Mouse (Mus musculus) sigmoid colon, adult 10 weeks (tissue): ENCODE measurements around the gene Hsf5. TPM values are rescaled to one million over a fixed set of nuclear protein-coding genes. Genes with fewer than 3 reads are reported as not detected.

Experiments used
- polyA plus RNA-seq: library from polyadenylated mRNA; stranded (reverse); fragments of 350-450 nt; fragmentation: Illumina TruSeq; extraction: RNeasy Lipid Tissue Mini Kit (QIAGEN cat#74804); gene quantifications from one replicate; pipeline ENCODE4 v1.2.3, GENCODE M21; 2014; ENCODE audit warnings: low read depth, low replicate concordance

Hsf5 gene
- 0.25 TPM for polyA plus RNA-seq

GRCm38 (mm10) chr11:87616790-87617474, at the start of gene Hsf5:
TSS of gene Hsf5 (plus strand) at chr11:87617164.

GRCm38 (mm10) chr11:87568255-87568953, 48.6 kb upstream of the Hsf5 start, which contains the start of gene Sept4:
TSS of gene Sept4 (plus strand) at chr11:87568903.

GRCm38 (mm10) chr11:87591526-87592353, 25.2 kb upstream of the Hsf5 start, which contains the start of gene Mtmr4:
TSS of gene Mtmr4 (plus strand) at chr11:87592162.

GRCm38 (mm10) chr11:87662407-87662806, 45.4 kb downstream of the Hsf5 start, which contains the start of gene Rnf43:
TSS of gene Rnf43 (plus strand) at chr11:87662722.

Other genes with a start within 250 kb of the Hsf5 start
- gene Rad51c, start 212.2 kb upstream of the Hsf5 start, polyA plus RNA-seq = 3.8 TPM
- gene Tex14, start 212.1 kb upstream of the Hsf5 start, polyA plus RNA-seq = 3.9 TPM
- gene Gm11492, start 50.5 kb upstream of the Hsf5 start, polyA plus RNA-seq = not detected
- gene Sept4, start 48.3 kb upstream of the Hsf5 start, polyA plus RNA-seq = 4.9 TPM
- 32.9 TPM for gene Mtmr4, start 25.0 kb upstream of the Hsf5 start, polyA plus RNA-seq
- 15.0 TPM for gene Rnf43, start 45.6 kb downstream of the Hsf5 start, polyA plus RNA-seq
- gene Supt4a, start 120.4 kb downstream of the Hsf5 start, polyA plus RNA-seq = 17.7 TPM
- gene Tspoap1, start 143.4 kb downstream of the Hsf5 start, polyA plus RNA-seq = not detected
- gene Mpo, start 176.4 kb downstream of the Hsf5 start, polyA plus RNA-seq = not detected
- gene Lpo, start 211.1 kb downstream of the Hsf5 start, polyA plus RNA-seq = 1.3 TPM
- 1.8 TPM for gene Mks1, start 236.1 kb downstream of the Hsf5 start, polyA plus RNA-seq